Mouse (Mus musculus) layer of hippocampus, postnatal 10 days (tissue): ENCODE data around the gene Ptpn1. TPM values are rescaled to one million over a fixed set of nuclear protein-coding genes. Genes with fewer than 3 reads are reported as not detected.

Experiments used
- DNase-seq, 2 experiments: peaks; one replicate each; pipeline ENCODE4 v3.0.0; 2021; ENCODE audit warnings: low spot score in 2 of 2
- total RNA-seq, 2 experiments: library from RNA; stranded (reverse); gene quantifications; 2 replicates each; pipeline ENCODE4 v1.2.3; 2021

Ptpn1 gene
- total RNA-seq, 2 experiments from 2014 or later, result 71.1 to 73.0 TPM

DNA sequence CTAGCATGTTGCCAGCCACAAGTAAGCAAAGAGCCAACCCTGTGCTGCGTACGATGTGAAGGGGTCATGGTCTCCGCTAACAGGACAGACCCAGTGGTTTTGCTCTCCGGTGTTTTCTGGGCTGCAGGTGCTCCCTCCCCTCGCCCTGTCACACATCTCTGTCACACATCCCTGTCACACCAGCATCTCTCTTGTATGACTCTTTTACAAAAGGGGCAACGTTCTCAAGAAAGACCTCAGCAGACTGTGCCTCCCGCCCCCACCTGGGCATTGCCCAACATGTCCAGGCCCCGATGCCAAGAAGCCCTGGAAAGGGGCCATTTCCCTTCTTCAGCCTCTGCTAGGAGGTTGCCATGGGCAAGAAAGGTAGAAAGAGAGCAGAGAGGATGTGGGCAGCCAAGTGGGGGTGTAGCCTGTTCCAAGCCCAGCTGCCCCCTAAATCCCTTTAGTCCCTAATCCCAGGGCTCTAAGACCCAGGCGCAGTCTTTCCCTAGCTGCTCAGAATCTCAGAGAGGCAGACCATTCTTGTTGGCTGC, 10.8 kb upstream of the Ptpn1 start:
- DNase-seq, result peak in 1 of 2 experiments; percentile 53

DNA sequence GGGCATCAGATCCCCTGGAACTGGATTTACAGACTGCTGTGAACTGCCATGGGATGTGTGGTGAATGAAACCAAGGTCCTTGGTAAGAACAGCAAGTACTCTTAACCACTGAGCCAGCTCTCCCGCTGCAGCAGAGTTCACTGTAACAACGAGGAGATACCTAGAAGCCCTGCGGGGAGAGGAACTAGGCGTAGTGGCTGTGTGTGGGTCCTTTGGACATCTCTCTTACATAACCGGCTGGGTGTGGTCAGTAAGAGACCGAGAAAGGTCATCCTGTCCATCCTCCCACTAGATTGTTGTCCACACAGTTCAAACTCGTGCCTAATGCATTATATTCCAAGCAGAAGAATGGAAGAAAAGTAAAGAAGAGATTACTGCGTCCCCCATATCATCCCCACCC, 10.0 kb upstream of the Ptpn1 start:
- no peak for DNase-seq

DNA sequence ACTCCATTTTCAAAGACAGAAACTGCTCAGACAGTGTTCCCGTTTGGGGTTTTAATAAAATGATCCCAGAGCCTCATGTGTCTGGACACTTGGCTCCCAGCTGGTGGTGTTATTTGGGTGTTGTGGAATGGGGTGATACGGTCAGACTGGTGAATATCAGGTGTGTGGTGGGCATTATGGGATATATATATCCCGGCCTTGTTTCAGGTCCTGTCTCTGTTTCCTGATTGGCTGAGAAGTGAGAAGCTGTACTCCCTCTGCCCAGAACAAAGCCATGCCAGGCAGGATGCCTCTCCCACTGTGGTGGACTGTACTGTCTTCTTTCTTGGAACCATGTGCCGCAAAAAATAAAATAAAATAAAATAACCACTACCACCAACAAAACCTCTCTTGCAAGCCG, 7.8 kb upstream of the Ptpn1 start:
- DNase-seq, result no peak

DNA sequence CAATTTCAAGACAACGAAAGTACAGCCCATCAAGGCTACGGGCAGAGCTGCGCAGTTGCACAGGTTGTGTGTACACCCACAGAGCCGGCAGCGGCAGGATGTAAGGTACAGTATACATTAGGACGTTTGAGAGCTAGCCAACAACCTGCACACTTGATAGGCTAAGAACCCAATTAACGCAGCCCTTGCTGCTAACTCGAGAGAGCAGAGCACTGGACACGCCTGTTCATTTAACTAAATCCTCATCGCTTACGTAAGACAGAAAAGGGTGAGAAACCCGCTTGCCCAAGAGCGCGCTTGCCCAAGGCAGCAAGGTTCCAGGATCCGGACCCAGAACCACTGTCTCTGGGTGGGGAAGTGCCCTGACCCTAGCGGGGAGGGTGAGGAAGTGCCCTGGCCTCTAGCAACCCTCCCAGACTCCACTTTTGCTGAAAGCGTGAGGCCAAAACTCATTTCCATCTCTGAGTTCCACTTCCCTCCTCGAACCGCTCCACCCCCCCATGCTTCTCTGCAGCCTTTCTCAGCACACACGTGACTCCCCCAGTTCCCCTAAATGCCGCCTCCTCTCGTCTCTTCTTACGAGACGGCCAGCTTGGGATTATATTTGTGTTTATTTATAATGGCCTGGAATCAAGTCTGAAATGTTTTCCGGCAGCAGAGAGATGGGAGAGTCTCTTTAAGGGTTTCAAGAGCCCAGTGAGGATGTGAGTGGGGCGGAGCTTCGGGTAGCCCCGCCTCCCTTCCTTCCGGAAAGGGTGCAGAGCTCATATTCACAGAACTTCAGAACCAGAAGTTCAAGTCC, 6.9 kb upstream of the Ptpn1 start:
- peak; percentile 70 to 79 for DNase-seq

DNA sequence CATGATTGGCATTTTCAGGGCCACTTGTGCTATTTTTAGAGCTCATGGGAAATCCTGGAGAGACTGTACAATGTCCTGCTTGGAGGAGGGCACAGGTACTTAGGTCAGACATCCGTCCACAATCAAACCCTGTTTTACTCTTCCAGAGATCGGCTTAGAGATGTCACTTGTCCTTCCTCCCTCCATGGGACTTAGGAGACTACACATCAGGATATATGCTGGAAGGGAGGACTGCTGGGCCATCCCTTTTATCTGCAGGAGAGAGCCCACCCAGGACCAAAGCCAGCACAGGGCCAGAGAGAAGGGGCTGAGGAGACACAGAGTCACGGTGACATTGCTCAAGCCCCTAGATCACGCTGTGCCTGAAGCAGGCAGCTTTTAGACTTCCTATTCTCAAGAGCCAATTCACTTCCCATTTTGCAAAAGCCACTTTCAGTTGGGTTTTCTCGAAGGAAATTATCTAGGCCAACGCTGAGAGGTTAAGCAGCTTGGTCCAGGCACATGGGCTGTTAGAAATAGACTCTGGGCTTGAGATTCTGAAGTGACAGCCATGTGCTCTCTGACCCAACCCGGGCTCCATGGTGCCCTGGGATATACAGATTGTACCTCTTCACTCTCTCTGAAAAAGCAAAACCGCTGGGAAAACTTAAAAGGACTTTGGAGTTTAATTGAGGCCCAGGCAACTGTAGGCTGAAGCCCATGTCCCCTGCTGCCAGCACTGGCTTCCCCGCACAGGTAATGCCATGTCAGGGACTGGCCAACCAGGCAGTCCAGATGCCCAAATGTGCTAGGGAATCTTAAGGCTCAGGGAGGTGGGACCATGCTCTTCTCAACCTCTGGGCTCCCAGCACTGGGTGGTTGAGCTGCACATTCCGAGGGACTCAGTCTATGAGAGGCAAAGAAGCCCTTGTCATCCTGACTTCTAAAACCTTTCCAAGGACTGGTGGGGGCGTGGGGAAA, 5.7 kb upstream of the Ptpn1 start:
- DNase-seq, result no peak

DNA sequence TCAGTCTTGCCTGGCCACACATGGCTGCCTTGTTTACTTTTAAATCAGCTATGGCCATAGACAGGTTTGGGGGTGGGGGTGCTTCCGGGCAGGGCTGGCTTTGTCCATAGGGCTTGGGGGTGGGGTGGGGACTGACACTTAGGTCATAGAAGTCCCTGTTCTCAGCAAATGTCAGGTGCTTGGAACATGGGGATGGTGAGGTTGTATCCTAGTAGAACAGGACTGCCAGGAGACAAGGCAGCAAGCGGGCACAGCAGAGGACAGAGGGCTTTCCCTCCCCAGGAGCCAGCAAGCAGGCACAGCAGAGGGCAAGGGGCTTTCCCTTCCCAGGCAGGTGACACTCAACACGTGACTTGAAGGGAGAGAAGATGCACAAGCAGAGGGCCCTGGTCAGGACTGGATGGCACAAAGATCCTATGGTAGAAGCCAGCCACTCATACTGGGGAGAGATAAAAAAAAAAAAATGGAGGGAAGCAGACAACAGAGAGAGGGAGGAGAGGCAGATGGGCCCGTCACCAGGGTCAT, 3.8 kb upstream of the Ptpn1 start:
- no peak for DNase-seq

DNA sequence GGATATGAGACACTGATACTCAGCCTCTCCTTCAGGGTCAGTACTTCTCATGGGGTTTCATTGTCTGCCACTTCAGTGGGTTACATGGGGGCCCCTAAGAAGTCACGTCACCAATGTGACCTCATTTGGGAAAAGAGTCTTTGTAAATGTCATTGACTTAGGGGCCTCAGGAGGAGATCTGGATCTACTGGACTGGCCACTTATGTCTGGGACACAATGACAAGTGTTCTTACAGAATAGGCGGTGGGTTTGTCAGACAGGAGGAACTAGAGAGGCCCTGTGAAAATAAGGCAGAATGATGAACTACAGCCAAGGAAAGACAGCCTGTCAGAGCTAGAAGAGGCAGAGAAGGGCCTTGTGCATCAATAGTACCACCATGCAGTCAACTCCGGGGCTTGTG, 2.9 kb upstream of the Ptpn1 start:
- DNase-seq, result no peak

DNA sequence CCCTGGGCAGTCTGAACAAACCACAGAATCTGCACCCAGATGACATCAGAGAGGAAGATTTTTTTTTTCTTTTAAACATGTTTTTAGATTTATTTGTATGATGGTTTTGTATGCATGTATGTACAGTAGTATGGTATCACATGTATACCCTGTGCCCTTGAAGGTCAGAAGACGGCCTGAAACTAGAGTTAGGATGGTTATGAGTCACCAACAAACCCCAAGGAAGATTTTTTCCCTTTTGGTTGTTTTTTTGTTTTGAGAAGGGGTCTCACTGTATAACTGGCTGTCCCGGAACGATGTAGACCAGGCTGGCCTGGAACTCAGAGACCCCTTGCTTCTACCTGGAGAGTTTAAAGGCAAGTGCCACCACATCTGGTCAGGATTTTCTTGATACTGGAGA, 882 bp upstream of the Ptpn1 start:
- no peak for DNase-seq

DNA sequence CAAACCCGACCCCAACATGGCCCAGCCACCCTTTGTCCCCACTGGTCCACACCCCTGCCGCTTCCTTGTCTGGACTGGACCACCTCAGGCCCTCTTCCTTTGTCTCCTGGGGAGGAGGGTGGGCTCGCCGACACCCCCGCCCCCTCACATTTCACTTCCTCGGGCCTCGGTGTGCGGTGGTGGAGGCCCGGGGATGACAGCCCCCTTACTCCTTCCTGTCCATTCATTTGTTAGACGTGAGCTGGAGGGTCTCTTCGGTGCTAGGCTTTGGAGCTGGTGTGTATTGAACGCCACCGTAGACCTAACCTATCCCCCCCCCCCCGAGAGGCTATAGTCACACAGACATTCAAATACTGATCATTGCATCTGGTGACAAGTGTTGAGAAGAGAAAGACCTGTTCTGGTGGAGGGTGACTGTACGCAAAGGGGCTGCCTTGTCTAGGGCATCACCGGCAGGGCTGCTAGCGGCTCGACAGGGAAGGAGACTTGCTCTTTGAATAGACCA, 922 bp downstream of the Ptpn1 start:
- no peak for DNase-seq

DNA sequence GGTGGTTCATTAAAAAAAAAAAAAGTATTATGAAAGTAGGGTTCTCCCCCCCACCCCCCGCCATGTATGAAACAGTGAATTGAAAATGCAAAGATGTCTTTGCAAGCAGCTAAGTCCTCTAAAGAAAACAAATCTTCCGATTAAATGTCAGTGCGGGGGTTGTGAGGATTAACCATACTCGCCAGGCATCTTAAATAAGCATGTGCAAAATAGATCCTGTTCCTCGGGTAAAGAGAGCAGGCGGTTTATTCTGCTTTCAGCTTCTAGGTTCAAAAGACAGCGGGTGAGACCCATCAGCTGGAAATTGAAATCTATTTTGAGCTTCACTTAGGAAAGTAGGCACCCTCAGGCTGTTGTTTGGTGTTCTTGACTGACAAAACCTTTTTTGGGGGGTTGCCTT, 1.5 kb downstream of the Ptpn1 start:
- DNase-seq, result no peak

DNA sequence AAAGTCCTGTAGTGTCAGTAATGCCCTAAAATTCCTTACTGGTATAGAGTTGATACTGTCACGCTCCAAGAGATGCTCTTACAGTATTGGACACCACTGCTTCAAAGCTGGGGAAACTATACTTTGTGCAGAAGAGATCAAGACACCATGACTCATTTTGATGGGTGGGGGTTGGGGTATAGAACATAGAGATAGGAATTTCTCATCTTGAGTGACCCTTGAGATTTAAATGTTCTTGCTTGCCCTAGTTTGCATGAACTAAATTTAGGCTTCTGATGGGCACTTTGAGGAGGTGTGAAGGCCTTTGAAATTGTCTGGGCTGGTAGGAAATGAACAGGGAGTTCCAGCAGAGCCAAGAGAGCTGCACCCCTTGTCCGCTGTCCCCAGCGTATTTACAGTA, 4.1 kb downstream of the Ptpn1 start:
- DNase-seq, result no peak

DNA sequence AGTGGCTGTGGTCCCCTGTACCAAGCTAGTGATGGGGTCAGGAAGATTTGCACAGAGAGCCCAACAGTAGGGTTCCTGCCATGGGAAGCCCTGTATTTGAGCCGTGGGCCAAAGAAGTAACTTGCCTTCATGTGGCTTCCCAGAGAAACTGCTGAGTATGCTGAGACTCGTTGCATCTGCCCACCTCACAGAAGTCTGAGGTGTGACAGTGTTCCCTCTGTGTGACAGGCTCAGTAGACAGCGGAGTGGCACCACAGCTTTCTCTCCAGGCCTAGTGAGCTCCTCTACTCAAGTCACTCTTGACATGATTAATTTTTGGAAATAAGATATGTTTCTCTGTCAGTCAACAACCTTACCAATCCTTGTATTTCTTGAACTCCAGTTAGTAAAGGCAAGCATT, 6.9 kb downstream of the Ptpn1 start:
- no peak for DNase-seq

DNA sequence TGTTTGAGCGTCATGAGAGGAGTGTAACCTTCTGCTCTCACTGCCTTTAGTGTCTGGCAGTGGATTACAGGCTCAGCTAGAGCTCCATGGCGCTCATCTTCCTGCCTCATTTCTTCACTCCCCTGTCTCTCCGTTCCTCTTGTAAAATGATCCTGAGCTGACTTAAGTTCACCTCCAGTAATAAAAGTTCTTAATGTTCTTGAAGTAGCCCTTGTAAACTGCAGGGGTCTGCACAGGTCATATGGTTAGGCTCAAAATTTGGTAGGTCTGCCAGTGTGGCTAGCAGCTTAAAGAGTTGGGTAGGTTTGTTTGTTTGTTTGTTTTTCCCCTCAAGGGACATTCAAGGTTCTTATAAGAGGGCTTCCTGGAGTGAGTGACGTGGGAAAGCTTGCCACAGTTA, 7.3 kb downstream of the Ptpn1 start:
- no peak for DNase-seq

DNA sequence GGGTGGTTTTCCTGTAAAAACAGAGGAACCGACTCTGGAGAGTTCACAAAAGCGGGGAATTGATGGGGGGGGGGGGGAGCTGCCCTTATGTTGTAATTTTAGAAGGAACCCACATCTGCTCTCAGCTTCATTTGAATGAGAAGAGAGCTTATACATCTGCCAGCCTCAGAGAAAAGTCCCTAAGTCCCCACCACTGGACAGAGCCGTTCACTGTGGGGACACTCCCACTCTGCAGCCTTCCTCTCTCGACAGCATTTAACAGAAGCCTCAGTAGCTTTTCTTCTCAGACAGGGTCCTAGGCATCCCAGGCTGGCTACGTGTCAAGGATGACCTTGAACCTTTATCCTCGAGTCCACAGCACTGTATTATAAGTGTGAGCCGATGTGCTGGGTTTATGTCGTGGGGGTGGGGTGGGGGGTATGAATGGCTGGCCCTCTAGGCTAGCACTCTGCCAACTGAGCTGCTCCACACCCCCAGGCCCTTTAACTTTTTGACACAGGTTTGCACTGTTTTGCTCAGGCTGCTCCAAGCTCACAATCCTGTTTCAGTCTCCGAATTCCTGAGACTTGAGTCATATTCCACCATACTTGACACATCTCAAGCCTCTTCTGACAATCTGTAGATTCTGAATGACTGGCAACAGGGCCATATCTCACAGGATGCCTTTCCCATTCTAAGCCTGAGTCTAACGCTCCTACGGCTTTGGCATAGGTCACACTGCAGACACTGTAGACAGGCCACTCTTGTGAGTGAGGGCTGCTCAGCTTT, 8.0 kb downstream of the Ptpn1 start:
- no peak for DNase-seq

DNA sequence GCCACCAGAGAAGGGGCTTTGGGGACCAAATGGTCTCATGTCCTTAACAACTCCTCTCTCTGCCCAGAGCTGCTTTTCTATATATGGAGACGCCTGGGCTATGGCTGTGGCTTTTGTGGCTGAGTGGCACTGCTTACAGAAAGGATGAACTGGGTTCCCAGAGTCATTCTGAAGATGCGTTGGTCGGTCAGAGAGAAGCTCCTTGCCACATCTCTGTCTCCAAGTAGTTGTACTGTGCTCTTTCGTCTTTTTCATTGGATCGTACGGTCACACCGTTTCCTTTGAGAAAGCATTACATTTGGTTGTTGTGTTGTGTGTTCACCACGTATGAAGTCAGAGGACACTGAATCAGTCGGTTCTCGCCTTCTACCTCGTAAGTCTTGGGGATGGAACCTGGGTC, 8.8 kb downstream of the Ptpn1 start:
- no peak for DNase-seq

DNA sequence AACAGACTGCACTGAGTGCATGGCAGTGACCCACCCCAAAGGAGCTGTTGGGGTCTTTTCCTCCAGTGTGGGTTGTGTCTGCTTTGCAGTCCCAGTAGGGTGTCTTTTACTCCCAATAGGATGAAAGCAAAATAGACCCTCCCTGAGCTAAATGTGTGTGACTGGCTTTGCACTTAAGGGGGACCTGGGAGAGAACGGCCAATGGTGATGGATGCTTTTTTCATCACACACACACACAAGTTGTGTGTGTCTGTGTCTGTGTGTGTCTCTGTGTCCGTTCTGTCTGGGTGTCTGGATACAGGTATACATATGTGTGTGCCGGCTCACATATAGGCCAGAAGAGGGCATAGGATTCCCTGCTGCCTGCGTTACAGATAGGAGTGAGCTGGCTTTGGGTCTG, 9.5 kb downstream of the Ptpn1 start:
- DNase-seq, result no peak

DNA sequence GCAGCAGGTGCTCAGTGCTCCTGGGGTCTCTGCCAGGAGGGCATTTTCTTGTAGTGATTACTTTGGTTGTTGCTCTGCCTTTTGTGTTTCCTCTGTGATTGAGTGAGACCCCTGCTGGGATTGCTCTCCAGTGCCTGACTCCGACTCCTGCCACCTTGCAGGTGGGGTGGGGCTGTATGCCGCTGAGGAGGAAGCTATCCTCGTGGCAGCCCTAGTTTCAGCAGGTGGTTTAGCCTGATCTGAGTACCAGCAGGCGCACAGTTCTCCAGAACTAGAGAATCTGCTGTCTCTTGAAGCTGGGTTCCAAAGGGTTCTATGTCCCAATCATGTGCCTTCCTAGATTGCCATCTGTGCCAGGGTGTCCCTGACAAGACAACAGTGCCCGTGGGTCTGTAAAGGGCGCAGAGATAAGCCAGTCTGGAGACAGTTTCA, 9.9 kb downstream of the Ptpn1 start:
- DNase-seq, result no peak

DNA sequence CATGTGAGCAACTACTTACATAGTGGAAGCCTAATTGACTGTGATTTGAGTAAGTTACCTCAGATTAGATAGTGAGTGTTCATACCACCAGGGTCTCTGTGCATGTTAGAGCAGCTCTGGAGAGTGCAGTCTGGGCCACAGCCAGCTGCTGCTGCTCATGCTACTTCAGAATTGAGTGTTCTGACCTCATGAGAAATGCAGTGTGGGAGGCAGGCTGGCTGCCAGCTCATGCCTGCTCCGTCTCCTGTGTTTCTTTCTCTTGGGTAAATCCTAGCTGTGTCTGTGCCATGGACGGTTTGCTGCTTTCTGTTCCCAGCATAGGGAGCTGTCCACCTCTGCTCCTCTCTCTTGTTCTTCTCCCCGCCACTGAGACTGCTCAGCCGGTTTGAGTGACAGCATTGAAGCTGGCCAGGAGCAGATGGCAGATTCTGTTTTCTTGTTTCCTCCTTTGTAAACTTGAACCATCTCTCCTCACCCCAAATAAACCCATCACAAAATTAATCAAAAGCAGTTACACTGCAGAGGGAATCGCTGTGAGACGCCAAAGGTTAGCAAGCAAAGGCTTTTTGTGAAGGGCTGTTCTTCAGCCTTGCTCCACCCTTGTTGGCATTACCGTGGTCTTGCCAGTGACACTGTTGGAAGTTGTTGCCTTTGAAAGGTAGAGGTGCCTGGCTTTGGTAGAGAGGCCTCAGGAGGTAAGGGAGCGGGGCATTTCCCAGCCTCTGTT, 10.5 kb downstream of the Ptpn1 start:
- DNase-seq, result peak; percentile 54

DNA sequence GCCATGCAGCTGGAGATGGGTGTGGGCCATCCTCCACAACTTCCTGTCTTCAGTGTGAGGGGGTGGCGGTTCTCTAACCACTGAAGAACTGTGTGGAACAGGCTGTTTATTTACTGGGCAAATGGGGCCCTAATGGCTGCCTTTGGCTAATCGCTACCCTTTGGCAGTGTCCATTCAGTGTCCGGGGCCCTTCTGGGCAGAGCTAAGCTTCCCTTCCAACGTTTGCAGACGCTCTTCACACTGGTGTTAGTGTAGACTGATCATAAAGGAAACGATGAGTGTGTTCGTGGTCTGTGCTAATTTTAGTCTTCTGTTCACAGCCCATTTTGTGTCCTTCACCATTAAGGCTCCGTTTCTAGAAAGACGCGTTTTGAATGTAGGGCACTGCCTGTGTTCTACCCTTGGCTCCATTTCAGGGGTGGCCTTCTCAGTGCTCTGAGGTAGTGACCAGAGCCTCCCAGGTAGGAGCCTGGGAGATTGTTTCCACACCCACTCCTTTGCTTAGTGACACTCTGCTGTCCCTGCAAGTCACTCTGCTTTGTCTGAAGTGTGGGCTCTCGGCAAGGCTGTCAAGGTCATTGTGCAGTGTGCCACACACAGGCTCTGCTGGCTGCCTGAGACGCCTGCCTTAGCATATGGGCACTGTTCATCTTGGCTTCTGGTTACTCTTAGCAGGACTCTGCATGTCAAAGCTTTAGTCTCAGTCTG, 11.2 kb downstream of the Ptpn1 start:
- peak in 1 of 2 experiments; percentile 35 for DNase-seq
